Mouse (Mus musculus) ES-E14 (cell line): ENCODE measurements around the gene Wnt3a.

Experiments used
- CHD2 ChIP-seq: IDR thresholded peaks from 2 replicates; pipeline ENCODE4 v1.6.1; 2014; ENCODE audit warnings: mild to moderate bottlenecking, low read depth, low read length, inconsistent platforms
- HCFC1 ChIP-seq: IDR thresholded peaks from 2 replicates; pipeline ENCODE4 v1.6.1; 2012; ENCODE audit warnings: low read length, inconsistent platforms, borderline replicate concordance; ENCODE audit not compliant: insufficient read depth
- MAFK ChIP-seq: IDR thresholded peaks from 2 replicates; pipeline ENCODE4 v1.6.1; 2014; ENCODE audit warnings: mild to moderate bottlenecking, low read depth, low read length, inconsistent platforms; ENCODE audit not compliant: insufficient read depth
- ZC3H11A ChIP-seq: IDR thresholded peaks from 2 replicates; pipeline ENCODE4 v1.6.1; 2012; ENCODE audit warnings: low read depth, mild to moderate bottlenecking, inconsistent platforms, low read length, borderline replicate concordance
- ZNF384 ChIP-seq: IDR thresholded peaks from 2 replicates; pipeline ENCODE4 v1.6.1; 2012; ENCODE audit warnings: low read depth, low read length, inconsistent platforms

DNA sequence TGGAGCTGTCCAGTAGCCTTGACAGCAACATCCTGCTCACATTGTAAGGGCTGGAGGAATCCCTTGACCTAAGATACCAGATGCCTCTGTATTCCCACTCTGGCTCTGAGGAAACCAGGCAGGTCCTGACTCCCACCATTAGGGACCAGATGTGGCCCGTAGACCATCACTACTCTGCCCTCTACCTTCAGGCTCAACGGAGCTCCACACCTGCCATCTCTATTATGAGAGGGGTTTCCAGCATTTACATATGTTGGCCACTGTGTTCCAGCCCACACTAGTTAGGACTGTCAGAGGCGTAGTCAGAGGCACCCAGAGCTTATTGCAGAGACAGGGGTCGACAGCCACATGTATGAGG lies 51.1 kb downstream of the Wnt3a start:
- TF ChIP-seq MAFK = no peak
- no peak for TF ChIP-seq HCFC1
- TF ChIP-seq ZC3H11A = no peak
- TF ChIP-seq CHD2 = no peak
- TF ChIP-seq ZNF384 = no peak
